Mouse (Mus musculus) G1E-ER4 (cell line): ENCODE measurements around the gene Tnik. TPM values are rescaled to one million over a fixed set of nuclear protein-coding genes. Genes with fewer than 3 reads are reported as not detected.

ENCODE experiments used
- GATA1 ChIP-seq: IDR thresholded peaks from one replicate; pipeline ENCODE4 v1.8.0; 2012; ENCODE audit warnings: low read length, inconsistent platforms
- polyA plus RNA-seq: library from polyadenylated mRNA; stranded (reverse); fragments of >175 nt; gene quantifications from 2 replicates; pipeline ENCODE4 v1.2.3, GENCODE M21; 2012

The Tnik gene
- polyA plus RNA-seq, 1 experiment, result 1.2 TPM

GRCm38 (mm10) chr3:28402221-28402620 lies 139.2 kb downstream of the Tnik start:
- no peak for TF ChIP-seq GATA1

- TF ChIP-seq GATA1, result no peak
These were observed 142.4 kb downstream of the Tnik start for GRCm38 (mm10) chr3:28405391-28405790.

GRCm38 (mm10) chr3:28408859-28409459 lies 145.9 kb downstream of the Tnik start:
- no peak for TF ChIP-seq GATA1

- TF ChIP-seq GATA1, result no peak
These were observed 147.3 kb downstream of the Tnik start for GRCm38 (mm10) chr3:28410269-28410668.

GRCm38 (mm10) chr3:28415986-28416385 lies 153.0 kb downstream of the Tnik start:
- TF ChIP-seq GATA1, result no peak

GRCm38 (mm10) chr3:28417091-28417715 lies 154.2 kb downstream of the Tnik start:
- TF ChIP-seq GATA1, result no peak

- no peak for TF ChIP-seq GATA1
These were observed 157.2 kb downstream of the Tnik start for GRCm38 (mm10) chr3:28420194-28420593.

GRCm38 (mm10) chr3:28420698-28421097 lies 157.7 kb downstream of the Tnik start:
- TF ChIP-seq GATA1, result no peak

GRCm38 (mm10) chr3:28421798-28422197 lies 158.8 kb downstream of the Tnik start:
- no peak for TF ChIP-seq GATA1

- TF ChIP-seq GATA1, result no peak
These were observed 159.2 kb downstream of the Tnik start for GRCm38 (mm10) chr3:28422221-28422620.

GRCm38 (mm10) chr3:28425911-28426310 lies 162.9 kb downstream of the Tnik start:
- TF ChIP-seq GATA1, result no peak

- no peak for TF ChIP-seq GATA1
These were observed 168.4 kb downstream of the Tnik start for GRCm38 (mm10) chr3:28431459-28431858.

- no peak for TF ChIP-seq GATA1
These were observed 169.3 kb downstream of the Tnik start for GRCm38 (mm10) chr3:28432321-28432720.

GRCm38 (mm10) chr3:28435478-28435877 lies 172.5 kb downstream of the Tnik start:
- no peak for TF ChIP-seq GATA1

- no peak for TF ChIP-seq GATA1
These were observed 174.4 kb downstream of the Tnik start for GRCm38 (mm10) chr3:28437429-28437828.

GRCm38 (mm10) chr3:28441545-28441944 lies 178.5 kb downstream of the Tnik start:
- TF ChIP-seq GATA1, result no peak

GRCm38 (mm10) chr3:28442116-28442515 lies 179.1 kb downstream of the Tnik start:
- TF ChIP-seq GATA1, result no peak
